In genomic region chr17:80237475-80237874, GRCm38 (mm10) we compare ENCODE assay signal across 22 mouse cellular contexts. TPM values are rescaled to one million over a fixed set of nuclear protein-coding genes. Genes with fewer than 3 reads are reported as not detected.
DNase-seq lines count a peak whose midpoint lies in the region; ATAC-seq and TF ChIP-seq lines count a peak whose summit lies in the region.
"Had no signal": no experiment of that assay in that cellular context is flagged by ENCODE, and none has a peak within 500 bp of the region (broad histone marks: within the 10 kb centered on the region; RNA-seq: fewer than 3 reads in every experiment).

No protein-coding gene starts in this region.

- no peaks in the 10 kb centered on the region for H3K27me3 ChIP-seq in CH12.LX (replicated peaks)
- H3K27me3 ChIP-seq: embryonic facial prominence, embryonic 12.5 days; forebrain, embryonic 13.5 days; forebrain, embryonic 15.5 days; Patski had no signal

- peaks cover 0 to 52% of the 10 kb centered on the region in 2 experiments; a peak in 2 of 4 replicates for H3K4me1 ChIP-seq in CH12.LX (ENCODE audit: control insufficient read depth in 1 of 2, insufficient read depth in 2 of 2)
- H3K4me1 ChIP-seq: embryonic facial prominence, embryonic 10.5 days; embryonic facial prominence, embryonic 12.5 days; forebrain, embryonic 13.5 days; forebrain, embryonic 15.5 days had no signal

- no peak for TF ChIP-seq POLR2A in CH12.LX (IDR thresholded peaks at IDR 0.05; ENCODE audit: low read depth, low read length)

- TF ChIP-seq CTCF in CH12.LX (conservative IDR thresholded peaks at IDR 0.05 in 1 of 2, IDR thresholded peaks at IDR 0.05 in 1 of 2; ENCODE audit: low read depth in 2 of 2, low read length in 2 of 2), result no peak

- no peak overlapping the region for H3K4me3 ChIP-seq in CH12.LX (replicated peaks in 1 of 3; ENCODE audit: low read depth in 2 of 3, low read length in 2 of 3, poor library complexity in 1 of 3)
- H3K4me3 ChIP-seq: embryonic facial prominence, embryonic 10.5 days; embryonic facial prominence, embryonic 12.5 days; forebrain, embryonic 13.5 days; forebrain, embryonic 15.5 days had no signal

- H3K79me2 ChIP-seq in CH12.LX (replicated peaks; ENCODE audit: control insufficient read depth, extremely low read depth, insufficient read depth, poor library complexity, severe bottlenecking), result no peaks in the 10 kb centered on the region

- DNase-seq in CH12.LX (ENCODE audit: extremely low read depth), result no peak
- DNase-seq in right cerebral cortex, postnatal 25 days, result no peak
- DNase-seq in ovary, postnatal 14 days (ENCODE audit: low spot score), result no peak
- DNase-seq: adrenal gland, adult 2 months; adrenal gland, postnatal 10 days; adrenal gland, postnatal 25 days; cerebellum, adult 11 months; cerebellum, adult 2 months; cerebellum, adult 9-10 months; cerebellum, postnatal 10 days; cerebellum, postnatal 25 days; forebrain, postnatal 0 days had no signal

- H3K36me3 ChIP-seq in CH12.LX (replicated peaks in 1 of 2; ENCODE audit: control insufficient read depth in 1 of 2, insufficient read depth in 1 of 2, low read length in 1 of 2), result peaks cover 34 to 56% of the 10 kb centered on the region in 2 experiments

- dilution Hi-C loops in CH12.LX (cut with MboI; ENCODE audit: extremely low pct_ligation_motif_present, extremely low pct_unique_long_range_greater_than_20kb, low sequenced_read_pairs), result no loop called here

- in situ Hi-C loops in CH12.LX (cut with MboI; ENCODE audit: low pct_ligation_motif_present, low pct_unique_long_range_greater_than_20kb, low sequenced_read_pairs), result no loop called here

- H3K9me3 ChIP-seq in CH12.LX (replicated peaks; ENCODE audit: low read length), result no peaks in the 10 kb centered on the region
- H3K9me3 ChIP-seq: embryonic facial prominence, embryonic 10.5 days; embryonic facial prominence, embryonic 12.5 days; forebrain, embryonic 13.5 days; forebrain, embryonic 15.5 days; G1E had no signal

- no peak for TF ChIP-seq EP300 in CH12.LX (IDR thresholded peaks at IDR 0.05; ENCODE audit: low read length)

- ATAC-seq in neutrophil, adult 5-6 weeks (ENCODE audit: extremely low read depth, insufficient number of reproducible peaks, low FRiP score, poor library complexity, severe bottlenecking), result 0 out of 2 replicates have a peak, but pooled peaks have one; percentile 20
- no peak for ATAC-seq in megakaryocyte-erythroid progenitor cell, adult 5-6 weeks (replicated peaks; ENCODE audit: low FRiP score, low TSS enrichment, poor library complexity, severe bottlenecking)
- ATAC-seq: activated CD4-positive, CD25-positive, alpha-beta regulatory T cell, adult 4 months; CD4-positive, CD25-positive, alpha-beta regulatory T cell, adult 4 months; forebrain, embryonic 13.5 days; forebrain, embryonic 15.5 days; forebrain, postnatal 0 days; Patski had no signal

- 0 out of 2 replicates have a peak overlapping the region, but pooled peaks have one; percentile 32 for H3K27ac ChIP-seq in CH12.LX (ENCODE audit: insufficient read depth, low read depth)
- H3K27ac ChIP-seq: embryonic facial prominence, embryonic 10.5 days; embryonic facial prominence, embryonic 12.5 days; forebrain, embryonic 13.5 days; forebrain, embryonic 15.5 days had no signal

- 0 out of 2 replicates have a peak overlapping the region, but pooled peaks have one; percentile 89 for H3K4me2 ChIP-seq in CH12.LX (ENCODE audit: insufficient read depth, low read depth, poor library complexity, severe bottlenecking)
- H3K4me2 ChIP-seq: embryonic facial prominence, embryonic 12.5 days; forebrain, embryonic 13.5 days; forebrain, embryonic 15.5 days had no signal

- H3K9ac ChIP-seq in CH12.LX (ENCODE audit: insufficient read depth, low read depth), result no peak overlapping the region
- H3K9ac ChIP-seq: embryonic facial prominence, embryonic 12.5 days; forebrain, embryonic 13.5 days; forebrain, embryonic 15.5 days; forebrain, postnatal 0 days had no signal

- no peak for TF ChIP-seq RAD21 in CH12.LX (IDR thresholded peaks at IDR 0.05; ENCODE audit: low read depth, low read length)

TF ChIP-seq in CH12.LX, 34 proteins besides CTCF, POLR2A, EP300 and RAD21:
- TF ChIP-seq PAX5 (IDR thresholded peaks at IDR 0.05; ENCODE audit: low read length) (no peak), ZNF384 (IDR thresholded peaks at IDR 0.05; ENCODE audit: low read depth, low read length) (peak; percentile 86)

RNA-seq across cellular contexts. Expression of gene Gemin6, which starts 13.2 kb away (rescaled TPM):
- total RNA-seq in CH12.LX (2012; rRNA removed), result 65.6 and 85.9 TPM in 2 replicates
- 120 and 143 TPM in 2 replicates for total RNA-seq in CH12.LX (2014; rRNA removed)
- 63.4 and 66.0 TPM in 2 replicates for polyA plus RNA-seq in CH12.LX (2012; ENCODE audit: insufficient read length, low read depth)
- total RNA-seq in neutrophil, adult 5-6 weeks (2017), result 6.6 and 8.3 TPM in 2 replicates
- 38.8 and 45.0 TPM in 2 replicates for total RNA-seq in megakaryocyte-erythroid progenitor cell, adult 5-6 weeks (2014; fragmentation: Nextera tagmentation)
- 40.4 and 46.7 TPM in 2 replicates for total RNA-seq in megakaryocyte-erythroid progenitor cell, adult 5-6 weeks (2017)

RNA-seq across cellular contexts. Expression of gene Ttc39d, which starts 30.2 kb away (rescaled TPM):
- 0.13 TPM in 1 of 2 replicates, not detected in the other for total RNA-seq in CH12.LX (2012; rRNA removed)
- not detected in 2 replicates for total RNA-seq in CH12.LX (2014; rRNA removed)
- not detected in 2 replicates for polyA plus RNA-seq in CH12.LX (2012; ENCODE audit: insufficient read length, low read depth)
- not detected in 2 replicates for total RNA-seq in neutrophil, adult 5-6 weeks (2017)
- total RNA-seq in megakaryocyte-erythroid progenitor cell, adult 5-6 weeks (2014; fragmentation: Nextera tagmentation), result not detected in 2 replicates
- not detected in 2 replicates for total RNA-seq in megakaryocyte-erythroid progenitor cell, adult 5-6 weeks (2017)
- total RNA-seq: adrenal gland, postnatal 10 days had no signal
- polyA plus RNA-seq: activated CD4-positive, CD25-positive, alpha-beta regulatory T cell, adult 4 months; adrenal gland, adult 2 months; CD4-positive, CD25-positive, alpha-beta regulatory T cell, adult 4 months; forebrain, embryonic 15.5 days; G1E had no signal

RNA-seq across cellular contexts. Expression of gene Srsf7, which starts 30.4 kb away (rescaled TPM):
- 268 and 366 TPM in 2 replicates for total RNA-seq in CH12.LX (2012; rRNA removed)
- 442 and 482 TPM in 2 replicates for total RNA-seq in CH12.LX (2014; rRNA removed)
- polyA plus RNA-seq in CH12.LX (2012; ENCODE audit: insufficient read length, low read depth), result 383 and 398 TPM in 2 replicates
- total RNA-seq in neutrophil, adult 5-6 weeks (2017), result 294 and 322 TPM in 2 replicates
- 419 and 654 TPM in 2 replicates for total RNA-seq in megakaryocyte-erythroid progenitor cell, adult 5-6 weeks (2014; fragmentation: Nextera tagmentation)
- total RNA-seq in megakaryocyte-erythroid progenitor cell, adult 5-6 weeks (2017), result 578 and 655 TPM in 2 replicates

RNA-seq across cellular contexts. Expression of gene Morn2, which starts 52.5 kb away (rescaled TPM):
- total RNA-seq in CH12.LX (2012; rRNA removed) (18.3 and 18.4 TPM in 2 replicates), CH12.LX (2014; rRNA removed) (13.9 and 14.5 TPM in 2 replicates)
- polyA plus RNA-seq in CH12.LX (2012; ENCODE audit: insufficient read length, low read depth), result 17.2 and 18.1 TPM in 2 replicates
- 1.7 and 1.8 TPM in 2 replicates for total RNA-seq in neutrophil, adult 5-6 weeks (2017)
- 9.9 and 19.4 TPM in 2 replicates for total RNA-seq in megakaryocyte-erythroid progenitor cell, adult 5-6 weeks (2014; fragmentation: Nextera tagmentation)
- total RNA-seq in megakaryocyte-erythroid progenitor cell, adult 5-6 weeks (2017), result 10.5 and 10.9 TPM in 2 replicates

RNA-seq across cellular contexts. Expression of gene Dhx57, which starts 52.8 kb away (rescaled TPM):
- total RNA-seq in CH12.LX (2012; rRNA removed), result 13.6 and 20.3 TPM in 2 replicates
- 22.0 and 22.4 TPM in 2 replicates for total RNA-seq in CH12.LX (2014; rRNA removed)
- 19.2 and 21.7 TPM in 2 replicates for polyA plus RNA-seq in CH12.LX (2012; ENCODE audit: insufficient read length, low read depth)
- 71.6 and 74.3 TPM in 2 replicates for total RNA-seq in neutrophil, adult 5-6 weeks (2017)
- total RNA-seq in megakaryocyte-erythroid progenitor cell, adult 5-6 weeks (2014; fragmentation: Nextera tagmentation), result 11.7 and 22.2 TPM in 2 replicates
- total RNA-seq in megakaryocyte-erythroid progenitor cell, adult 5-6 weeks (2017), result 7.9 and 12.5 TPM in 2 replicates
